Mouse (Mus musculus): ENCODE results near the gene Dhfr. TPM values are rescaled to one million over a fixed set of nuclear protein-coding genes. Genes with fewer than 3 reads are reported as not detected.

The Dhfr gene
- 1 to 10 TPM; 2.0 TPM for polyA plus RNA-seq (2017; shearing (Covaris generic))

GRCm38 (mm10) chr13:92354456-92355271 lies at the start of gene Dhfr, which contains the start of gene Msh3:
Gene Dhfr, plus strand, starts transcription at chr13:92354726.
Gene Msh3, minus strand, starts transcription at chr13:92355003.

GRCm38 (mm10) chr13:92305680-92306079 lies 48.8 kb upstream of the Dhfr start, which contains the start of gene Gm20379:
Gene Gm20379, plus strand, starts transcription at chr13:92305980.

GRCm38 (mm10) chr13:92425758-92426264 lies 71.3 kb downstream of the Dhfr start, which contains the start of gene Ankrd34b:
Gene Ankrd34b, plus strand, starts transcription at chr13:92425896.

Other genes with a start within 250 kb of the Dhfr start
- gene Rasgrf2, start 223.1 kb upstream of the Dhfr start, polyA plus RNA-seq (2017; shearing (Covaris generic)): 1 to 10 TPM; 2.6 to 4.5 TPM
- 1 to 10 TPM; 1.2 to 1.5 TPM for gene Gm20379, start 48.7 kb upstream of the Dhfr start, polyA plus RNA-seq (2017; shearing (Covaris generic))
- gene Msh3, start 277 bp downstream of the Dhfr start, polyA plus RNA-seq (2017; shearing (Covaris generic)): 10 to 100 TPM; 43.3 to 44.6 TPM
- under 1 TPM; 0.05 to 0.51 TPM for gene Ankrd34b, start 71.2 kb downstream of the Dhfr start, polyA plus RNA-seq (2017; shearing (Covaris generic))
- 1 to 10 TPM; 7.5 to 9.0 TPM for gene Fam151b, start 129.3 kb downstream of the Dhfr start, polyA plus RNA-seq (2017; shearing (Covaris generic))
- gene Zfyve16, start 176.1 kb downstream of the Dhfr start, polyA plus RNA-seq (2017; shearing (Covaris generic)): 10 to 100 TPM; 13.6 to 14.7 TPM
- gene Spz1, start 221.4 kb downstream of the Dhfr start, polyA plus RNA-seq (2017; shearing (Covaris generic)): not detected

Measured in inflammation-experienced regulatory T-cells (primary cell).